Mouse (Mus musculus): ENCODE measurements around the gene Iqcg. TPM values are rescaled to one million over a fixed set of nuclear protein-coding genes. Genes with fewer than 3 reads are reported as not detected.
"Not testable (repeated sequence)": the region's sequence is repeated elsewhere in the genome, so short reads cannot be mapped to it uniquely, and the experiment has no call there.

Gene Iqcg
- 1 to 10 TPM; 3.8 to 7.0 TPM for total RNA-seq (2021)
- long read RNA-seq, full-length matches to known transcripts = 3 of 4 reads
- long read RNA-seq, partial matches to known transcripts = 0 of 4 reads
- long read RNA-seq, other reads (novel, unspliced or antisense) = 1 of 4 reads

GRCm38 (mm10) chr16:33056095-33056785, at the start of gene Iqcg, which contains the start of gene Rpl35a:
TSS of gene Iqcg (minus strand) at chr16:33056218.
TSS of gene Rpl35a (plus strand) at chr16:33056453.
- peak; percentile 86 to 93 for DNase-seq (ENCODE audit: low spot score in 2 of 2)

GRCm38 (mm10) chr16:33085666-33086065, 29.6 kb upstream of the Iqcg start:
- DNase-seq (ENCODE audit: low spot score in 2 of 2) = no peak

- DNase-seq (ENCODE audit: low spot score in 2 of 2) = no peak
Measured at GRCm38 (mm10) chr16:33083996-33084395, 28.0 kb upstream of the Iqcg start.

GRCm38 (mm10) chr16:33082951-33083350, 26.9 kb upstream of the Iqcg start:
- DNase-seq (ENCODE audit: low spot score in 2 of 2) = no peak

GRCm38 (mm10) chr16:33080063-33080462, 24.0 kb upstream of the Iqcg start:
- DNase-seq (ENCODE audit: low spot score in 2 of 2) = no peak

GRCm38 (mm10) chr16:33077069-33077627, 21.1 kb upstream of the Iqcg start:
- DNase-seq (ENCODE audit: low spot score in 2 of 2) = no peak

GRCm38 (mm10) chr16:33076078-33076477, 20.1 kb upstream of the Iqcg start:
- no peak for DNase-seq (ENCODE audit: low spot score in 2 of 2)

GRCm38 (mm10) chr16:33074967-33075366, 18.9 kb upstream of the Iqcg start:
- no peak for DNase-seq (ENCODE audit: low spot score in 2 of 2)

GRCm38 (mm10) chr16:33072871-33073557, 17.0 kb upstream of the Iqcg start:
- no peak for DNase-seq (ENCODE audit: low spot score in 2 of 2)

- DNase-seq (ENCODE audit: low spot score in 2 of 2) = no peak
Measured at GRCm38 (mm10) chr16:33070928-33071327, 14.9 kb upstream of the Iqcg start.

- no peak for DNase-seq (ENCODE audit: low spot score in 2 of 2)
Measured at GRCm38 (mm10) chr16:33064636-33065035, 8.6 kb upstream of the Iqcg start.

- DNase-seq (ENCODE audit: low spot score in 2 of 2) = no peak
Measured at GRCm38 (mm10) chr16:33063267-33063666, 7.2 kb upstream of the Iqcg start.

- DNase-seq (ENCODE audit: low spot score in 2 of 2) = peak; percentile 82 to 92
Measured at GRCm38 (mm10) chr16:33062682-33063131, 6.7 kb upstream of the Iqcg start.

- DNase-seq (ENCODE audit: low spot score in 2 of 2) = peak; percentile 89
Measured at GRCm38 (mm10) chr16:33062024-33062681, 6.1 kb upstream of the Iqcg start, which contains the start of gene Lmln. TSS of gene Lmln (plus strand) at chr16:33062521.

- DNase-seq (ENCODE audit: low spot score in 2 of 2) = no peak
Measured at GRCm38 (mm10) chr16:33061400-33061799, 5.4 kb upstream of the Iqcg start.

- DNase-seq (ENCODE audit: low spot score in 2 of 2) = no peak
Measured at GRCm38 (mm10) chr16:33060926-33061325, 4.9 kb upstream of the Iqcg start.

- no peak for DNase-seq (ENCODE audit: low spot score in 2 of 2)
Measured at GRCm38 (mm10) chr16:33059471-33059870, 3.5 kb upstream of the Iqcg start.

GRCm38 (mm10) chr16:33058656-33059055, 2.6 kb upstream of the Iqcg start:
- DNase-seq (ENCODE audit: low spot score in 2 of 2) = not testable (repeated sequence)

GRCm38 (mm10) chr16:33058033-33058432, 2.0 kb upstream of the Iqcg start:
- no peak for DNase-seq (ENCODE audit: low spot score in 2 of 2)

- no peak for DNase-seq (ENCODE audit: low spot score in 2 of 2)
Measured at GRCm38 (mm10) chr16:33056786-33057185, 768 bp upstream of the Iqcg start.

- no peak for DNase-seq (ENCODE audit: low spot score in 2 of 2)
Measured at GRCm38 (mm10) chr16:33055655-33056054, 363 bp downstream of the Iqcg start.
